Mouse (Mus musculus) cerebellum, adult (tissue): ENCODE data around the gene Snrnp70.

Experiments
- ATAC-seq: cut with Nextera tagmentation; 2 replicates; pipeline ENCODE4 v1.9.2; 2017; ENCODE audit warnings: mild to moderate bottlenecking, moderate library complexity, mixed read lengths; ENCODE audit not compliant: insufficient number of reproducible peaks, low FRiP score, low TSS enrichment

Gene Snrnp70

GRCm38 (mm10) chr7:45339410-45340065 is 56.0 kb downstream of the Snrnp70 start:
- peak; percentile 59; the same call in 1 of the 2 replicates for ATAC-seq

GRCm38 (mm10) chr7:45338161-45338911 is 57.2 kb downstream of the Snrnp70 start:
- ATAC-seq = no peak

- ATAC-seq = no peak
Measured at GRCm38 (mm10) chr7:45337469-45337868, 58.1 kb downstream of the Snrnp70 start.

- ATAC-seq = no peak
Measured at GRCm38 (mm10) chr7:45336319-45336718, 59.2 kb downstream of the Snrnp70 start.

GRCm38 (mm10) chr7:45335056-45335455 is 60.5 kb downstream of the Snrnp70 start, which contains the start of gene Hrc:
Gene Hrc (plus strand): TSS chr7:45335290.
- no peak for ATAC-seq

- ATAC-seq = no peak
Measured at GRCm38 (mm10) chr7:45334605-45335004, 60.9 kb downstream of the Snrnp70 start.

- peak; percentile 51; the same call in 1 of the 2 replicates for ATAC-seq
Measured at GRCm38 (mm10) chr7:45333431-45333982, 62.0 kb downstream of the Snrnp70 start, which contains the start of gene Trpm4. Gene Trpm4 (minus strand): TSS chr7:45333780.

- 0 out of 2 replicates have a peak, but pooled peaks have one; percentile 16 for ATAC-seq
Measured at GRCm38 (mm10) chr7:45332685-45333425, 62.7 kb downstream of the Snrnp70 start.

- no peak for ATAC-seq
Measured at GRCm38 (mm10) chr7:45331502-45331901, 64.0 kb downstream of the Snrnp70 start.

GRCm38 (mm10) chr7:45328841-45329475 is 66.6 kb downstream of the Snrnp70 start:
- ATAC-seq = no peak
